Mouse (Mus musculus): ENCODE measurements around the gene Capn9.
A peak's percentile ranks its signal among the peaks of the same experiment; 100 is the strongest.

Gene Capn9

DNA sequence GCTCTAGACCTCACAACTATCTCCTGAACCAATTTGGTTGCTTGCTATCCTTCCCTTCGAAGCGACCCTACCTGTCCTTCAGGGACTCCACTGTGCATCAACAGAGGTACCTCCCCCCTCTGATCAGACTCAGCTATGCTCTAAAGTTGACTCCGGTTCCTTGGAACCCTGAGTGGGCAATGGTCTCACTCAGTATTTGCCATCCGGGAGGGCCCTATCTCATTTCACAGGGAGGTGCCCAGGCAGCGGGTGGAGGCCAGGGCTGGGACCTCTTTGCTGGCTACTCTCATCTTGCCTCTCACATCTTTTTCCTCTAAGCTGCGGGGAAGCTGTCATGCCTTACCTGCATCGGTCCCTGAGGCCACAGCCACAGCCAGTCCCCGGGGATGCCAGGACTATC is at the start of gene Capn9:
TSS of gene Capn9 (plus strand) at position 301 of the 400 bp plus-strand sequence.
- ATAC-seq (ENCODE audit: low TSS enrichment) = no peak

DNA sequence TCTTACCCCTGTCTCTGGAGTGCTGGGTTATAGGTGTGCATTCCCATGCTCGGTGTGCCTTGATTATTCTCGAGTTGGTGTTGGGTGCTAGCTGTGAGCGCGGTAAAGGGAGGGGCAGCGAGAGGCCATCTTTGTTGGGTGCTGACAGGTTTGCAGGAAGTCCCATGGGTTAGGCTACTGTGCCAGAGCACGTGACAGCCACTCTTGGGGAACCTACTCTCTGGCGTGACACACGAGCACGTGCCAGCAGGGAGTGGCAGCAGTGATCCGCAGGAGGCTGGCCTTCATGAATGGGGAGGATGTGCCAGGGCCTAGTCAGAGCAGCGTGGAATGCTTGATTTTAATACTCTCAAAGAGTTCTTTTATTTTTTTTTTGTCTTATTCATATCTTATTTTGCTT is 49.6 kb upstream of the Capn9 start:
- no peak for ATAC-seq (ENCODE audit: low TSS enrichment)

DNA sequence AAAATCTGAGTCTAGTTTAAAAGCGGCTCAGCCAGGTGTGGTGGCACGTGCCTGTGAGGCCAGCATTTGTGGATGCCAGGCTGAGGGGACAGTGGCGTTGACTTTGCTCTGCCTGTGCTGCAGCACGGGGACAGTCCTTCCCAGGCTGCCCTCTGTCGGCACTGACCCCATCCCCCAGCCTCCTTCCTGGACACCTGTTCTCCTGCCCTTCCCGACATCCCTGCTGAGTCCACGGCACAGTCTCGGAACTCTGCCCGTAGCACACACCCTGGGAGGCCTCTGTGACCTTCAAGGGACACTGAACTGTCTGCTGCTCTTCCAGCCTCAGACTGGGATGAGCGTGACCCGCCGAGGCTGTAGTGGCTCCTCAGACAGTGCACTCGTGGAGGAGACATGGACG is 45.8 kb upstream of the Capn9 start:
- ATAC-seq (ENCODE audit: low TSS enrichment) = 0 out of 2 replicates have a peak, but pooled peaks have one; percentile 9

DNA sequence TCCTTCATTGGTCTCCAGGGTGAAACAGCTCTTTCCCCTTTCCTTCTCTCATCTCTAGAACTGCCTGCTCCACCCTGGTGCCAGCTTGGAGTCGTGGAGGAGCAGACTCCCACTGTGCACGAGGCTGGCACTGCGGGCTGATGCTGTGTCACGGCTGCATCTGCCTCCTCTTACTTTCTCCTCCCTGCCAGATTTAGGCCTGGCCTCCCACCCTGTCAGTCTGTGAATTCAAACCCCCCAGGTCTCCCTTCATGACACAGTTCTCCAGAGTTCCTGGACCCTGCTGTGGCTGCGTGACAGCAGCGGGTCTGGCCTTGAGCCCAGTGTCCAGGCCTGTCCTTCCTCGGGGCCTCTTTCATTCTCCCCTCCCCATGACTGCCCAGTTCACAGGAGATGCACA is 45.4 kb upstream of the Capn9 start:
- 0 out of 2 replicates have a peak, but pooled peaks have one; percentile 38 for ATAC-seq (ENCODE audit: low TSS enrichment)

DNA sequence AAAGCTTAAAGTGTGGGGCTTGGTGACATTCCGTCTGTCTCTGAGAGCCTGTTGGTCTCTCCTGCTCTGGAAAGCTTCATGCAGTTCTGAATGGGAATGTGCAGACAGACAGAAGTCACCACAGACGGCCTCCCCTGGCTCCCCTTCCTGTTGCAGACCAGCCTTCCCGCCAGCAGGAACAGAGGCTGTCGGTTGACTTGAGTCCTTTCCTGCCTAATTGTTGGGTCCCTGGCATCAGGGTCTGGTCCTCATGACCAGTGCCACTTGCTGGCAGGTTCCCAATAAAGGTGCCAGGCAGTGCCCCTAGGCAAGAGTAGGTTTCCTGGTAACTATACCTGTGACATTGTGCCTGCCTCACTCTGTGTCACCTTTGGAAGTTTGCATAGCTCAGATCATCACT is 44.9 kb upstream of the Capn9 start:
- ATAC-seq (ENCODE audit: low TSS enrichment) = no peak

DNA sequence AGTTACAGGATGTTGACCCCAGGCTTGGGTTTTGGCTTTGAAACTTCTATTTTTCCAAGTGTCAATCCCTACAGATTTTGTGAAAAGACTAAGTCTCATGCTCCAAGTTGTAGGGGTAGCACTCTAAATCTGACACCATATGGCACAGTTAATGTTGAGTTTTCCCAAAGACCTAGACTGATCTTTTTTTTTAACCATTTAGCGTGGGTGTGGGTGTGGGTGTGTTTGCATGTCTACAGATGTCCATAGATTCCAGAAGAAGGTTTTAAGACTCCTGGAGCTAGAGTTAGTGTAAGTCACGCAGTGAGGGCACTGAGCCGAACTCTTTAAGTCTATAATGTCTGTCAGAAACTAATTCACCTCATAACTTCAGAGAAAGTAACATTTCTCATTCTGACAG is 43.3 kb upstream of the Capn9 start:
- peak; percentile 41; the same call in 1 of the 2 replicates for ATAC-seq (ENCODE audit: low TSS enrichment)

DNA sequence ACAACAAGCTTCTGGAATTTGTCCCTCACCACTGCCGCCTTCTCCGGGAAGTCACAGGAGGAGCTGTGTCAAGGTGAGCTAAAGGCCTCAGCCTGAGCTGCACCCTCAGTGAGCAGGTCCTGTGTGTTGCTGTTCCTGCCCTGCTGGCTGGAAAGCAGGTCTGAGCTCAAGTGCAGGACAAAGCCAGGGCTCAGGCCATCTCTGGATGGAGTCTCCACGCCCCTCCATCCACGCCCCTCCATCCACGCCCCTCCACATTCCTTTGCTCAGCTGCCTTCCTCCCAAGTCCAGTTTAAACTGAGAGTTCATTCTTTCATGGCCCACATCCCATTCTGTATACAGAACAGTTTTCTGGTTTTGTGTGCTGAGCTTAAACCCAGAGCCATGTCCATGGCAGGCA is 40.5 kb upstream of the Capn9 start:
- no peak for ATAC-seq (ENCODE audit: low TSS enrichment)

DNA sequence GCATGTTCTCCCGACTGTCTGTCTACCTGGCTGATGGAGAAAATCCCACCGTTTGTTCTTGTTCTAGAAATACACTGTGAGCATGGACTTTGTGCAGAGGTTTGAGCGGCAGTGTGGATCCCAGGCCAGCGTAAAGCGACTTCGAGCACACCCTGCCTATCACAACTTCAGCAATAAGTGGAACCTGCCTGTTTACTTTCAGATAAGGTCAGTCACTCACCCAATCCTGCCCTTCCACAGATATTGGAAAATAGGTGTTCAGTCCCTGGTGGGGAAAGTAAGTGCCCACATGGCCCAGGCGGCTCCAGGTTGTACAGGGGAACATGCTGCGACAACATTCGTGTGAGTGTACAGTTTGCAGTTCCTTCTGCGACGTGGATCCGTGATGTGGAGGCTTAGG is 35.0 kb upstream of the Capn9 start:
- no peak for ATAC-seq (ENCODE audit: low TSS enrichment)

DNA sequence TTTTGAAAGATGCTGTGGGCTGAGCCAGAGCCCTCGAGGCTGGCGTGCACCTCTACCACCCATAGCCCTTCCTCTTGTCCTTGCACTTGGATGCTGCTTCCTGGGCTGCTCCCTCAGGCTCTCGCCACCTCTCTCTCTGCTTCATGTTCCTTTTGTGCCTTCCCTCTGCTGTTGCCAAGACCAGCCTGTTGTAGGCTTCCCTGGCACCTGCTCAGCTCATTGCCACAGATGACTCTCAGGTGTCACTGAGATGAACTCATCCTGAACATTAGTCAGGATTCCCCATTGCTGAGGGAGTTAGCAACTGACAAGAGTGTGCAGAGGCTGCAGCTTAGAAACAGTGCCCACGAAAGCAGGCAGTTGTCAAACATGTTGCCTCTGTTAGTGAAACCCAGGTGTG is 33.9 kb upstream of the Capn9 start:
- no peak for ATAC-seq (ENCODE audit: low TSS enrichment)

DNA sequence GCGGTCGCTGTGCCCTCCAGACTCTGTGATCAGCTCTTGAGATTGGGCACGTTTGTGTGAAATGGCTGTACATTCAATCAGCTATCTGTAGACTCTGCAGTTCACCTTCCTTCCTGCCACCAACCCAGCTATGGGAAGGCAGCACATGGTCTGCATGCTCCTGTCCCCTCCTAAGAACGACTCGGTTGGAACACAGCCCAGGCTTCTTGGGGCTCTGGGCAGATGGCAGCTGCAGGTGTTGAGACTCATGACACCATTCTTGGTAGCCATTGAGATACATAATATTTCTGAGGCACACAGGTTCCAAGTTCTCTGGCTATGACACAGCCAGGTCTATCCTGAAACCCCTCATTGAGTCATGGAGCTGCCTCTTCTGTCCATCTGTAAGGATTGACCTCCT is 32.6 kb upstream of the Capn9 start:
- no peak for ATAC-seq (ENCODE audit: low TSS enrichment)

DNA sequence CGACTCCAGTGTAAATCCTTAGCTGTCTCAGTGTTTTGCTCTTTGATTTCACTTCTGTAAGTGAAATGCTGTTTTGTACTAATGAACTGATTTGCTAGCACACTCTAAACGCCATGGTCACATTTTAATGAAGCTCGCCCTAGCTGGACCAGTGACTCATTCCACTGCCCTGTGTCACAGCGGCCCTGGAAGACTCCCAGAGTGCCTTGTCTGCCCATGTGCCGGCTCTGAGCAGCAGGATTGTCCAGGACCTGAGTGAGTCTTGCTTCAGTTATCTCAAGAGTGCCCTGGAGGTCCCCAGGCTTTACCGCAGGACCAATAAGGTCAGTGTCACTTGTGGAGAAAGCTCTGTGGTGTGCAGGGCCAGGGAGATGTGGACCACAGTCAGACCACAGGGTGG is 29.5 kb upstream of the Capn9 start:
- no peak for ATAC-seq (ENCODE audit: low TSS enrichment)

DNA sequence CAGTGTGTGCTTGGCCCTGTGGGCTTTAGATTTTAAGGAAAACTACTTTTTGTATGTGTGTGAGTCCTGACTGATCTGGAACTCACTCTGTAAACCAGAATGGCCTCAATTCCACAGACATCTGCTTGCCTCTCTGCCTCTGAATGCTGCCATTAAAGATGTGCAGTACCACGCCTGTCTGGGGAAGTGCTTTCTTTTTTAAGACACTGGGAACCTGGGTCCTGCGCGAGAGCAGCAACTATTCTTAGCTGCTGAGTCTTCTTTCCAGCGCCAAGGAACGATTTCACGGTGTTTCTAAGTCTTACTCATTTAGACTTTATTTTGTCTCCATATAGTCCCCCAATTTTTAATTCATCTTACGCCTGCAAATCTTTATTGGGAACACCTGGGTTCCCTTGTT is 29.1 kb upstream of the Capn9 start:
- peak; percentile 71 for ATAC-seq (ENCODE audit: low TSS enrichment)

DNA sequence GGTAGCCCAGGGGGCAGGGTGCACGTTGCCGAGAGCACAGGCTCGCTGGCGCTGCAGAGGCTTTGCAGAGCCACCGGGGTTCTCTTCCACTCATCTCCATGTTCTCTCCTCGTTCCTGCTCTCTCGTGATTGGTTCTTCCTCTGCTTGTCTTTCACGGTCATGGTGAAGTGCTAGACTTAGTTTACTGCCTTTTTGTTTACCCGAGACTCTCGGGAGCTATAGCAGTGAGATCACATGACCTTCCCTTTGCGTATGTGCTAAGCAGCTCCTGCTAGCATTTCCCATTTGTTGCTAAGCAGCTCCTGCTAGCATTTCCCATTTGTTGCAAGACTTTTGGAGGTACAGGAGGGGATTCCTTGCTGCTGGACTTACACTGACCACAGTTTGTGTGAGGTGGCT is 28.6 kb upstream of the Capn9 start:
- ATAC-seq (ENCODE audit: low TSS enrichment) = peak; percentile 24

DNA sequence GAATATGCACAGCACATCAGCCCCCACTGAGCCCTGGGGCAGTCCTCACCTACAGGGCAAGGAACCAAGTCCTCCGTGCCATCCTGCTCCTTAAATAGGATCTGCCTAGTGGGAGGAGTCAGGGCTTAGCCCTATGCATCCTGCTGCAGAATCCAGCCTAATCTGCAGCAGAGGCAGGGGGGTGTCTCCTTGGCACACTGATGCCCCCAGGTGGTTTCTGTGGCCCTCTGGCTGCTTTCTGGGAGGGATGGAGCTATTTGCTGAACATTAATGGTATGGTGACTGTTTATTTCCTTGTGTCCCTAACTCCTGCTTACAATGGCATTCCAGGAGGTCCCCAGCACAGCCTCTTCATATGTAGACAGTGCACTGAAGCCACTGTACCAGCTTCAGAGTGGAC is 27.7 kb upstream of the Capn9 start:
- ATAC-seq (ENCODE audit: low TSS enrichment) = no peak

DNA sequence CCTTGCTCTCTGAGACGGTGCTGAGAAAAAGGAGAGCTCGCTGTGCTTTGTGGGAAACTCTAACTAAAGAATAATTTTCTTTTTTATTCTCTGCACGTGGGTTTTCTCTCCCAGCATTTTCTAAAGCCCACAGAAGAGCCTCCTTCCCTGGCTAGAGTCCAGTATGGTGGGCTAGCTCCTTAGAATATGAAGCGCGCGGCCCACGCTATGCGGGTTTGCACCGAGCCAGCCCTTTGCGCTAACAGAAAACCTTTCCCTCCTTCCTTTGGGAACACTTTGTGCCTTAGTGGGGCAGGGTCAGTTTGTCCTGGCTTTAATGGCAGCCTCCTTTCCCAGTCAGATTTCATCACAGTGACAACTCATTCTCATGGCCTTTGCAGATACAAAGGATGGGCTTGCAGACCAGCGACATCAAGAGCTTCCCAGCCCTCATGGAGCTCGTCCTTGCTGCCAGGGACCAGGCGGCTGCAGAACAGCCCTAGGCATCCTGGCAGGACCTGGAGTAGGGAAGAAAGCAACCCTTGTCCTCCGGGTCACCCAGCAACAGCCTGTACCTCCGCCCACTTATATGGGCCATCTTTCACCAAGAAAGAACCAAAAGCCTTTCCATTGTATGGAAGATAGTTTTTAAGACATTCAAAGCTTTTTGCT is 24.8 kb upstream of the Capn9 start:
- no peak for ATAC-seq (ENCODE audit: low TSS enrichment)

DNA sequence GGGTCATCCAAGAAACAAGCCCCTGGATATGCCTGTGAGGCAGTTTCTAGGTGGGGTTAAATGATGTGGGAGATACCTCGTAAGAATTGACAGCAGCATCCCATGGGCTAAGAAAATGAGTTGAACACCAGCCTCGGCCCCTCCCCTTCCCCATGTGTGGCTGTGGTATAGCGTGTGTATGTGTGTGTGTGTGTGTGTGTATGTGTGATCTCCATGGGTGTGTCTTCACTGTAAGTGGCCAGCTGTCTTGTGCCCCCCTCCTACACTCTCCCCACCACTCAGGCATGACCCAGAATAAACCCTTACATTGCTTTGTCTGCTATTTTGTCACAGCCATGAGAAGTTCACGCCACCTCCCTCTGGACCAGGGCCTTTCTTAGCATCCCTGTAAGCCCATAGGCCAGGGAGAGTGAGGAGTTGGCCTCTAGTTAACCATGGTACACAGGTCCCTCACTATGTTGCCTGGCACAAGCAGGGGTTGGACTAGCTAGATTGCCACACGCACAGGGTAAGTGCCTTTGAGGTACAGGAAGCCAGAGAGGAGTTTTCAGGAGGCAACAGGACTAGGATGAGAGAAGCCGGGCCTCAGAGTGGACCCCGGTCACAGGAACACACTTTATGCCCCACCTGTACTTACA is 20.7 kb upstream of the Capn9 start:
- ATAC-seq (ENCODE audit: low TSS enrichment) = no peak

DNA sequence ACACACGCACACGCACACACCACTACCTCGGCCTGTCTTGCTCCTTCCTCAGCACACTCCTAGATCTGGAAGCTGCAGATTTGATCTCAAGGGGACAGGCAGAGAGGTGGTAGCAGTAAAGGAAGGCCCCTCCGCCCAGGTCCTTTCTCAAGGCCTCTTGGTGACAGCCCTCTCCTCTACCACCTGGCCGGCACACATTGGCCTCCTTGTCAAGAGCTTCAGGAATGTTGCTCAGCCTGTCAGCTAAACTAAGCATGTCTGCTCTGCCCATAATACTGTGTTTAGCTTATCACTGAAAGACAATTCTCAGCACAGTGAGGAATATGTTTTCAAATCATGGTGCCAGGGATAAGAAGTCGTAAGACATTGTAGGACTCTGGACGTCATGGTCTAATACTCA is 19.7 kb upstream of the Capn9 start:
- no peak for ATAC-seq (ENCODE audit: low TSS enrichment)

DNA sequence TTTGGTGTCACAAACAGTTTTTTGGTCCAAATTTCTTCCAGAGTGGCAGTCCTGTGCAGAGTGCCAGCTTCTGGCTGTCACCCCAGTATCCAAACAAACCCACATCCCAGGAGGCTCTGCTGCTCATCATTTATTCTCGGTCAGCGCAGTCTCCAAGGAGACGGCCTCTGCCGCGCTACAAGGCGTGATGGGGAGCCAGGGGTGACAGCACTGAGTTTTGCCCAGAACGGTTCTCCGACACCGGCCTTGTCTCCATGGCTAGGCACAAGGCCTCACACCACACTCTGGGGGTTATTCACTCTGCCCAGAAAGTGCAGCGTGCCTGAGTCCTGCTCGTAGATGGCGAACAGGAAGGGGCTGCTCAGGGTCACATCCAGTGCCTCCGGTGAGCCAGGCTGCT is 19.3 kb upstream of the Capn9 start:
- ATAC-seq (ENCODE audit: low TSS enrichment) = peak; percentile 72

DNA sequence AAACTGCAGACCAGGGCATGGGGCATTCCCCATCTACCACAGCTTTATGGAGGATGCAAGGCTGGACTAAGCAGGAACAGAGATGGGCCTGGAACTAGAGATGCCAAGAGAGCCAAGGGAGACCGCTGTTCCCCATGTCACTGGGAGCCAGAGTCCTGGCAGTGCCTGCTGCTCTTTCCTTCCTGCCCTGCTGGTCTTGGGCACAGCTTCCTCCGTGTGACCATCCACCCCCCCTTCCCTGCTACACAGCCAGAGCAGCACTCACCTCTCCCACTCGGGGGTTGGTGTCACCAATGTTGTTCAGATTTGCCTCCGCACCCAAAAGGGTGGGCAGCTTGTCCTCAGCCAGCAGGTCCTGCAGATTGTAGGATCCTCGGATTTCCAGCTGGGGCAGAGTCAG is 18.4 kb upstream of the Capn9 start:
- ATAC-seq (ENCODE audit: low TSS enrichment) = peak; percentile 13; the same call in 1 of the 2 replicates

DNA sequence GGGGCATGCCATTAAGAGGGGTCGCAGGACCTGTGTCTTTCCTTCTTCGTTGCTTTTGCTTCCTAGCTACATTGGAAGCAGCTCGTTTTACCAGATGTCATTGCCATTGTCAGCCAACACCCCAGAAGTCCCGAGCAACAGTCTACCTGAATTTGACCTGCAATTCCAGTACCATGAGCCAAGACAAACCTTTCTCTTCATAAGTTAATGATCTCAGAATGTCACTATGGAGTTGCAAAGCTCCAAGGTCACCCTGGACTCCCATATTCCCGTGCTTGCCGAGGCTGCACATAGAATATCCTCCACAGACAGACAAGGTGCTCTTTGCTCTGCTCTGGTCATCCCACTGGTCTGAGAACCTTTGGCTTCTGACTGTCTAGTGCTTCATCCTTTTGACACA is 8.8 kb upstream of the Capn9 start:
- no peak for ATAC-seq (ENCODE audit: low TSS enrichment)

DNA sequence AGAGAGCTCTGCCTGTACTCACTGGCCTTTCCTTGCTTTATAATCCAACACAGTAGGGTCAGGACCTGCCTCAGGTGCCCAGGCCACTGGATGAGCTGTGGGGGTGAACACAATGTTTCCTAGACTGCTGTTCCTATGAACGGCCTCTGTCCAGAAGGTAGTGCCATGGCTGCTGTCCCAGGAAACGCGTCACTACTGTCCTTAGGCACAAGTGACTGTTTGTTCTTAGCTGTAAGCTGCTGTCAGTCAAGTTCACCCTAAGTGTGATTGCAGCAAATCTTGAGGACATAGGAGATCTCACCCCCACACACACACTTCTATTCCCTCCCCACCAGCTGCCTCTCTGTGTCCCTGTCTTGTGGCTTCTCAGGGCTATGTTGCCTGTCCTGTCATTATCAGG is 8.3 kb upstream of the Capn9 start:
- ATAC-seq (ENCODE audit: low TSS enrichment) = no peak

DNA sequence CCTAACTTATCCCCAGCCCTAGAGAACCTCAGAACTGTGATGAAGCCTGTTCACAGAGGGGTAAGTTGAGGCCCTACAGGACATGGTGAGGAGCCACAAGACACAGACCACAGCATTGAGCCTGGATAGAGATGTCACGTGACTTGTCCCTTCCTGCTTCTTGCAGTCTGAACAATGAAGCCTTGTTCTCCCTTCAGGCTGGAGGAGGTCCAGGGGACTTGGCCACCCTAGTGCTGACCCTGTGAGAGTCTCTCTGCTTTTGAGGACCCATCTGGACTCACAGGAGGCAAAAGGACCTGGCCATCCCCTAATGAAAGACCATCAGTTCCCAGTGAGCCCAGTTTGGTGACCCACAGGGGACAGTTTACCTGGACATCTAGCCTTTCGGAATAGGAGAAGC is 6.8 kb upstream of the Capn9 start:
- peak; percentile 2; the same call in 1 of the 2 replicates for ATAC-seq (ENCODE audit: low TSS enrichment)

DNA sequence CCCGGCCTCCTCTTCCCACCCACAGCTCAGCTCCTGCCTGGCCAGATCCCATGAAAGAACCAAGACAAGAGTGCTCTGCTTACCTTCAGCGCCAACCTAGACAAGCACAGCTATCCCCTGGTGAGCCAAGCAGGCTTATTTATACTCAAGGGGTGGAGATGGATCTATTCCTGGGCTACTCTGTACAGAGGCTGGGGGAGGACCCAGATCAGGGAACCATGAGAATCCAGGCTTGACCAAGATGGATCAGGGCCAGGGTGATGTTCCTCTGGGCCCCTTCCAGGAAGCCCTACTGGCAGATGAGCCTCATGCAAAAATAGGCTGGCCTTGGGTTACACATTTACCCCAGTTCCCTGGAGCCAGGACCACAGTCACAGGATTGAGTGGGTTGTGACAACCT is 6.3 kb upstream of the Capn9 start, which contains the start of gene Agt:
TSS of gene Agt (minus strand) at position 114 of the 400 bp plus-strand sequence.
- peak; percentile 79 for ATAC-seq (ENCODE audit: low TSS enrichment)
